Mouse (Mus musculus): Measurements from ENCODE around the gene Ppil2.

DNA sequence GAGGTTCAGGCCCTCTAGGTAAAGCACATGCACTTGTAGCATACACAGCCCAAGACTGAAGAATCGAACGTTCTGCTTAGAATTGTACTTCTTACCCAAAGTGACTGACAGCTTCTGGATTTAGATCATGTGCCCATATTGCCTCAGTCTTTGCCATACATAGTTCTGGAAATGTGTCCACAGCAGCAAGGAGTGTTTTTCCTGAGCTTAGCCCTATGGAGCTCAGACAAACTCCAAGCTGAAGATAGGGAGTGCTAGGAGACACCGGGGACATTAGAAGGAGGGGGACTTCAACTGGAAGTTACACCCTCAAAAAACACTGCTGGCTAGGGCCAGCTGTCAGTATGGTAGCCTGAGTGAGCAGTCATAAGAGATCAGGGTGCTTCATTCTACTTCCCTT, 70.3 kb downstream of the Ppil2 start:
- TF ChIP-seq CTCF (IDR thresholded peaks at IDR 0.05; ENCODE audit: low read depth) (no peak), EP300 (IDR thresholded peaks at IDR 0.05; ENCODE audit: low read depth) (no peak)
